Mouse (Mus musculus): Measurements from ENCODE around the gene Hist1h2aa.

The Hist1h2aa gene

DNA sequence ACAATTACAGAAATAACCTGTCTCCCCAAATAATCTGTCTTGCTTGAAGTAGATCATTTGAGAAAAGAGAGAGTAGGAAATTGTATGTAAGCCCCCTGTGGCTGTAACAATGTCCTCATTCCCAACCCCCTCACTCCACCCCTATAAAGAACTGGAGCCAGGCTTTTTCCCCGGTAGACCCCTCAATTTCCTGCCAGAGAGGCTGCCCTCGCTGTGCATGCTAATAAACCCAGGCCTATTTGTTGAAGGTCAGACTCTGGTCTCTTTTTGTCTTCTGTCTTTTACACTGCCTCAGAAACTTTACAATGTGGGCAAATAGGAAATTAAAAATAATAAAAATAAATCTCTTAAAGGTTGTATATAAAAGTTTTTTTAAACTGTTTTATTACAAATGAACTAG is 12.0 kb downstream of the Hist1h2aa start:
- no peak for DNase-seq (ENCODE audit: low spot score)

DNA sequence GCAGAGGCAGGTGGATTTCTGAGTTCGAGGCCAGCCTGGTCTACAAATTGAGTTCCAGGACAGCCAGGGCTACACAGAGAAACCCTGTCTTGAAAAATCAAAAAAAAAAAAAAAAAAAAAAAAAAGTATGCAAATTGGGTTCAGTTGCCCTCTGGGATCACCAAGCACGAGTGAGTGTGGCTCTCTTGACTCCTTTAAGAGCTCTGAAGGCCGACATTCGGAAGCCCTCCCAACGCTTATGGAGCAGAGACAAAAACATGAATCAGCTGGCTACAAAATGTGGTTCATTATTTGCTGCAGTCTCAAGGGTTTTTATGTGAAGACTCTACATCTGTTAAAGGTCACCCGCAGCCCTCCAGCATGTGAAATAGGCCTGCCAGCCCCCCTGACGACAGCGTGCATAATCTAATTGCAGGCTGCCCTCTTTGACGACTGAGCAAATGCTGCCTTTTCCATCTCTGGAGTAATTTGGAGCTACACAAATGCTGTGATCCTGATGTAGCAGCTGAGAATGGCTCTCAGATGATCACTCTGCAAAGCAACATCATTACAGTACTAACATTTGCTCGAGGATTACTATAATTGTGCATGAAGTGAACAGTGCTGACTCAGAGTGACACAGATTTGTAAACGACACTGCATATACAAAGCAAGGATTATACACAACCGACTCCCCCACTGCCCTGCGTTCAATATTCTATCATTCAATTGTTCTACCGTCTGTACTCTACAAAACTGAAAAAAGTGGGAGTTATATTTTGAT is 15.4 kb downstream of the Hist1h2aa start:
- DNase-seq (ENCODE audit: low spot score), result no peak

DNA sequence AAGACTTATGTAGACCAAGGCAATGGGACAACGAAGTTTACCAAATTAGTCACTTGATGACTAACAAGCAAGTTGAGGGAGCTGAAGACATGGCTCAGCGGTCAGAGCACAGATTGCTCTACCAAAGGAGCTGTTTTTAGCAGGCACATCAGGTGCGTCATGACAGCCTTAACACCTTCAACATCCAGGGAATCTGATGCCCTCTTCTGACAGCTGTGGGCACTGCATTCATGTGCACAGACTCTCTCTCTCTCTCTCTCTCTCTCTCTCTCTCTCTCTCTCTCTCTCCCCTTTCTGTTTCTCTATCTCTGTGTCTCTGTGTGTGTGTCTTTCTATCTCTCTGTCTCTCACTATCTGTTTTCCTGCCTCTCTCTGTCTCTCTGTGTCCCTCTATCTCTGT is 16.7 kb downstream of the Hist1h2aa start:
- no peak for DNase-seq (ENCODE audit: low spot score)

DNA sequence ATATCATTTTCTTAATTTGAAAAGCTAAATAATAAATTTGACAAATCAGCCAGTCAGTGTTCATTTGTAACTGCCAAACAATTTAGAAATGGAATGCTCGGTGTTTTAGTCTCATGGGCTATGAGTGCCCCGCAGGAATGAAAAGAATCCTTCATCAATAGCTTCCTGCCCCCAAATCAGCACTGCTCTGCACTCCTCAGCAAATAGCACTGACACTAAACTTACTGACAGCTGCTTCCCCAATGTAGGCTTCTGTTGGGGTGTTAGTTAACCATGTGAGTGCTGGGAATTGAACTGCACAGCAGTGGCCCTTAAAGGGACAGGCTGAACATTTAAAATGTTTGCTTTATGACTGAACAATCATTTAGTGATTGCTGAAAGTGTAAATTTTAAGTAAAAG is 25.5 kb downstream of the Hist1h2aa start:
- no peak for DNase-seq (ENCODE audit: low spot score)

DNA sequence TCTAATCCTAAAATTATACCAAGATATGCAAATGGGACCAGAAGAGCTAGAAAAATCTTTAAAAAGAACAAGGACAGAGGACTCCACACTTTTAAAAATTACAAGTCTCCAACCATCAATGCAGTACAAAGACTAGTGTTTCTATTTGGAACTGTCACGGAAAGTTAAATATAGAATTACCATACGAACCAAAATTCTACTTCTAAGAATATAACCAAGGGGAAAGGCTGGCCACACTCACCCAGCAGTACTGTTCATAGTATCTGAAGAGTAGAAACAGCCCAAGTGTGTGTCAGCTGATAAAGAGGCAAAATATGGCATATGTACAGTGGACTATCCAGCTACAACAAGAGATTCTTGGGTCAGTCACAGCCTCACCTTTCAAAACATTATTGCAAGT is 30.6 kb downstream of the Hist1h2aa start:
- no peak for DNase-seq (ENCODE audit: low spot score)

DNA sequence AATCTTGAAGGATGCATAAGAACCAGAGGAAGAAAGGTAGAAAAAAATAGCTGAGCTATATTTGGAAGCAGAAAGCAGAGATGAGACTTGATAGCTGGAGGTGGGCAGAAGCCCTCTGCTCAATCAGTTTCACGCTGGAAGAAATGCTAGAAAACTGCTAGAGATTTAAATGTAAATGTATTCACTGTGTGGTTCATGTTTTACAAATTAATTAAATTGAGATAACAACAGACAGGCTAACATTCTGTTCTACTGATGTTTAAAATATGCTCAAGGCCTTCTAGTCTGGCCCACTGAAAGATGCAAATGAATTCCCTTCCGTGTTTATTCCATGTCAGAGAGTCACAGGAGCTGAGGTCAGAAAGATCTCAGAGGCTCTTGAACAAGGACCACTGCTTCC is 37.6 kb downstream of the Hist1h2aa start:
- no peak for DNase-seq (ENCODE audit: low spot score)

DNA sequence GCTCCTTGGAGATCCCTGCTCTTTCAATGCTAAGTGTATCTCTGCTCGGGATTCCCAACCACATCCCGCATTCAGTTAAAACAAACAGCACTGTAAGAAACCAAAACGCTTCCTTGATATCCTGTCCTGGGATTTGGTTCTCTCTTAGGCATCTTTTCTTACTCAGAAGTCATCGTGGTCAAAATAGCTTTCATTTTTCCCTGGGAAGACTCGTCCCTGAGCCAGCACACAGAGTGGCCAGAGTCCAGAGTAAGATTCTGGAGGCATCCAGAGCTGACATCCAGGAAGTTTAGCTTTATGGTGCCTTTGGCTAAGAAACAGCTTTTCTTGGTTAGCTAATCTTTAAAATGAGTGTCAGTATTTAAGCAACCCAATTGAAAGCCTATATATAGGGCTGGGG is 38.0 kb downstream of the Hist1h2aa start:
- DNase-seq (ENCODE audit: low spot score), result no peak

Measured in yolk sac, embryonic 10.5 days (tissue).